Mouse (Mus musculus) embryonic facial prominence, embryonic 14.5 days (tissue): ENCODE measurements around the gene Gpr3. TPM values are rescaled to one million over a fixed set of nuclear protein-coding genes. Genes with fewer than 3 reads are reported as not detected.

Experiments
- ATAC-seq: fragments of 200-750 bp; cut with Nextera tagmentation; 2 replicates; pipeline ENCODE4 v1.8.0; 2017; ENCODE audit warnings: low read depth, moderate number of reproducible peaks, moderate TSS enrichment
- DNase-seq: peaks from one replicate; pipeline ENCODE4 v3.0.0-alpha.2; 2015; ENCODE audit warnings: low spot score
- H3K27ac ChIP-seq: fragments of 300-500 bp; sonication (generic); replicated peaks from 2 replicates; pipeline ENCODE4 v1.5.1; 2014; ENCODE audit warnings: low read depth, mild to moderate bottlenecking, low read length, moderate library complexity
- H3K27me3 ChIP-seq: fragments of 300-500 bp; sonication (generic); replicated peaks from 2 replicates; pipeline ENCODE4 v1.6.1; 2014; ENCODE audit warnings: low read length; ENCODE audit not compliant: control insufficient read depth, insufficient read depth
- H3K36me3 ChIP-seq: fragments of 300-500 bp; sonication (generic); 2 replicates; pipeline ENCODE4 v1.6.1; 2014; ENCODE audit warnings: low read length, mixed read lengths; ENCODE audit not compliant: control insufficient read depth, insufficient read depth
- H3K4me1 ChIP-seq: fragments of 300-500 bp; sonication (generic); 2 replicates; pipeline ENCODE4 v1.6.1; 2014; ENCODE audit warnings: antibody characterized with exemption, low read length; ENCODE audit not compliant: control insufficient read depth, insufficient read depth
- H3K4me2 ChIP-seq: fragments of 300-500 bp; sonication (generic); 2 replicates; pipeline ENCODE4 v1.6.1; 2014; ENCODE audit warnings: low read depth, mild to moderate bottlenecking, low read length, moderate library complexity, mixed read lengths
- H3K4me3 ChIP-seq: fragments of 300-500 bp; sonication (generic); 2 replicates; pipeline ENCODE4 v1.5.1; 2014; ENCODE audit warnings: low read depth, mild to moderate bottlenecking, low read length
- H3K9ac ChIP-seq: fragments of 300-500 bp; sonication (generic); 2 replicates; pipeline ENCODE4 v1.6.1; 2014; ENCODE audit warnings: low read depth, mild to moderate bottlenecking, low read length, moderate library complexity, mixed read lengths
- H3K9me3 ChIP-seq: fragments of 300-500 bp; sonication (generic); 2 replicates; pipeline ENCODE4 v1.6.1; 2016; ENCODE audit warnings: low read length; ENCODE audit not compliant: control insufficient read depth
- WGBS: fragments of 180-500 bp; shearing (Covaris S2); extraction: QIAGEN DNeasy Blood & Tissue Kit; methylation state at CpG from one replicate; pipeline ENCODE4 v1.1.7; 2014; 5-methylcytosine and 5-hydroxymethylcytosine counted together
- polyA plus RNA-seq: library from polyadenylated mRNA; unstranded; fragments of >200 nt; fragmentation: Nextera tagmentation; extraction: Ambion mirVana; gene quantifications from 2 replicates; pipeline ENCODE4 v1.2.1, GENCODE M21; 2014

Gene Gpr3
- polyA plus RNA-seq, 1 experiment from 2014 or later: 0.19 TPM

DNA sequence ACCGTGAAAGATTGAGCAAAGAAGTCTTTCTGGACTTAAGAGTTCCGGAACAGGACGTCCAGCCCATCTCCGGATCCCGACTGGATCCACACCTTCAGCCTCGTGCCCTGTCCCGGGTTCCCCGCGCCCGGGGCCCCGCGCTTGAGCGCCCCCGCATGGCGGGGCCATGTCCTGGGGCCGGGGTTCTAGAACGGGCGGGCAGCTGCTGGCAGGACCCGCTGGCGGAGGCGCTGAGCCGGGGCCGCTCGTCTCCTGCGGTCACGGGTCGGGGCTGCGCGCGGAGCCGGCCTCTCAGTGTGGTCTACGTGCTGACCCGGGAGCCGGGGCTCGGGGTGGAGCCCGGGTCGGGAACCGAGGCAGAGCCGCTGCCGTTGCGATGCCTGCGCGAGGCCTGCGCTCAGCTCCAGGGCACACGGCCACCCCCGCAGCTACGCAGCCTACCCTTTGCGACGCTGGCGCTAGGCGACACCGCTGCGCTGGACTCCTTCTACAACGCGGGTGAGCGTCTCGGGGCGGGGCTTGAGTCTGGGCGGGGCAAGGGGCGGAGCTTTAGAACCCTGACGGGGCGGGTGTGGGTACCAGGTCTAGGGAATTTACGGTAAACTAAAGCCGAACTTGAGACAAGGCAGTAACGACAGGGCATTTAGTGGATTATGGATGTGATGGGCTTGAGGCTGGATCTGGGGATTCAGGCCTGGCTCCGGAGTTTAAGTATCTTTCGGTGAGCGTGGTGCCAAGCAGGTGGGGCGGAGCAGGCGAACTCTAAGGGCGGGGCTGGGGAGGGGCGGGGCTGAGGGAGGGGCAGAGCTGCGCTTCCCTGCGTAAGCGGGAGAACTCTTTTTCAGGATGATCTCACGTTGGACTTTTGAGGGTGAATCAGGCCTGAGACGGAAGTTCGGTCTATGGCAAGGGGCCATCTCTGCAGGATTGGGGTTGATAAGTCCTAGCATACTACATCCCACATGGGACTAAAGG lies 28.9 kb upstream of the Gpr3 start:
- 1% methylated on average over 51 of the region's 78 CpGs for WGBS
- Histone ChIP-seq H3K27me3 (peaks cover 33% of the 10 kb centered on the region), H3K27ac (peak overlapping the region; percentile 67; the same call in 1 of the 2 replicates), H3K4me3 (peak overlapping the region; percentile 66), H3K9me3 (no peaks in the 10 kb centered on the region), H3K36me3 (no peaks in the 10 kb centered on the region), H3K4me1 (peaks cover 10% of the 10 kb centered on the region), H3K4me2 (peak overlapping the region; percentile 94), H3K9ac (peak overlapping the region; percentile 79)
- DNase-seq (peak; percentile 93), ATAC-seq (peak; percentile 95)

GRCm38 (mm10) chr4:133240490-133240921 lies 28.2 kb upstream of the Gpr3 start, which contains the start of gene Map3k6:
Gene Map3k6, plus strand, starts transcription at chr4:133240818.
- Histone ChIP-seq H3K4me1 (peaks cover 10% of the 10 kb centered on the region), H3K9ac (peak within 1 kb of the TSS; percentile 79), H3K36me3 (no peaks in the 10 kb centered on the region), H3K9me3 (no peaks in the 10 kb centered on the region), H3K27me3 (peaks cover 29% of the 10 kb centered on the region), H3K4me3 (peak within 1 kb of the TSS; percentile 66), H3K4me2 (peak within 1 kb of the TSS; percentile 94), H3K27ac (peak within 1 kb of the TSS; percentile 67; the same call in 1 of the 2 replicates)
- peak; percentile 43 for DNase-seq
- 9% methylated on average over 16 of the region's 16 CpGs for WGBS
- ATAC-seq: peak; percentile 24; the same call in 1 of the 2 replicates

DNA sequence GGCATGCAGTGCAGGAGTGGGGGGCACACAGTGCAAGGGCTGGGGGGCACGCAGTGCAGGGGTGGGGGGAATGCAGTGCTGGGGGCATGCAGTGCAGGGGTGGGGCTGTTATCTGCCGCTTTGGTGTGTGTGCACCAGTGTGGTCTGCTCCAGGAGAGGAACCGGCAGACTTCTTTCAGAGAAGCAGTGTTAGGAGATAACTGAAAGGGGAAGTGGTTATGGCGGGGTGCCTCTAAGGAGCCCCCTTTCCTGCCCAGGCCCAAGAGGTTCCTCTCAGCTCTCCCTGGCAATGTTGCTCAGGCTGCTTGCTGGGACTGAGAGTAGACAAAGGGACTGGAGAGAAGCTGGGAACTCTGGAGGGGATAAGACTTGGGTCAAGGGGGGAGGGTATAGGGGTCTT lies 25.6 kb upstream of the Gpr3 start:
- WGBS: 67% methylated on average over 4 of the region's 4 CpGs
- Histone ChIP-seq H3K27ac (no peak overlapping the region), H3K27me3 (peaks cover 17% of the 10 kb centered on the region), H3K4me3 (no peak overlapping the region), H3K4me2 (no peak overlapping the region), H3K9ac (no peak overlapping the region), H3K36me3 (no peaks in the 10 kb centered on the region), H3K9me3 (no peaks in the 10 kb centered on the region), H3K4me1 (peaks cover 10% of the 10 kb centered on the region)
- ATAC-seq (no peak), DNase-seq (no peak)

DNA sequence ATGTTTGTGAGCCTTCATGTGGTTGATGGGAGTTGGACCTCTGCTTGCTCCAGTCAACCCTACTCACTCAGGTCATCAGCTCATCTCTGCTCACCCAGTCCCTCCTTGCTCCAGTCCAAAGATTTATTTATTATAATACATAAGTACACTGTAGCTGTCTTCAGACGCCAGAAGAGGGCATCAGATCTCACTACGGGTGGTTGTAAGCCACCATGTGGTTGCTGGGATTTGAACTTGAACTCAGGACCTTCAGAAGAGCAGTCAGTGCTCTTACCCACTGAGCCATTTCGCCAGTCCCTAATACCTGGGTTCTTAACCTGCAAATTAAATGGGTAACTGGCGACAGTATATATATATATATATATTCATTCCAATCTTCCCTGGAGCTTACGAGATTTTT lies 23.1 kb upstream of the Gpr3 start:
- Histone ChIP-seq H3K36me3 (no peaks in the 10 kb centered on the region), H3K4me3 (no peak overlapping the region), H3K27ac (no peak overlapping the region), H3K27me3 (peaks cover 5% of the 10 kb centered on the region; the same call in 1 of the 2 replicates), H3K4me2 (no peak overlapping the region), H3K4me1 (peaks cover 2% of the 10 kb centered on the region), H3K9ac (no peak overlapping the region), H3K9me3 (no peaks in the 10 kb centered on the region)
- no peak for DNase-seq
- no peak for ATAC-seq
- 79% methylated on average over 5 of the region's 5 CpGs for WGBS

DNA sequence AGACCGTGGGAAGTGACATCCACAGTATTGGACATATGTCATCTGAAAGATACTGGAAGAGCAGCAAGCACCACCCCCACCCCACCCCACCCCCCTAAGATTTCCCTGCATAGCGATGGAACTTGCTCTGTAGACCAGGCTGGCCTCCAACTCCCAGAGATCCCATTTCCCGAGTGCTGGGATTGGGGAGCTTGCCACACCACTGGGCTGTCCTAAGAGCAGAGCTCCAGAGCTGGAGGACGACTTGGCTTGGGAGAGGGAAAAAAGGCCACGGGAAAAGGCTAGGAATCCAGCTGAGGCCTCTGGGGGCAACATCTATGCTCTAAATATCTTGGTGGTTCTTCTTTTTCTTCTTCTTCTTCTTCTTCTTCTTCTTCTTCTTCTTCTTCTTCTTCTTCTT lies 22.4 kb upstream of the Gpr3 start:
- H3K4me1 ChIP-seq: no peaks in the 10 kb centered on the region
- no peak overlapping the region for H3K27ac ChIP-seq
- no peak for ATAC-seq
- no peak for DNase-seq
- H3K36me3 ChIP-seq: no peaks in the 10 kb centered on the region
- H3K4me3 ChIP-seq: no peak overlapping the region
- no peak overlapping the region for H3K9ac ChIP-seq
- H3K9me3 ChIP-seq: no peaks in the 10 kb centered on the region
- peaks cover 1% of the 10 kb centered on the region; the same call in 1 of the 2 replicates for H3K27me3 ChIP-seq
- H3K4me2 ChIP-seq: no peak overlapping the region
- WGBS: 56% methylated on average over 5 of the region's 5 CpGs

GRCm38 (mm10) chr4:133233285-133233976 lies 21.1 kb upstream of the Gpr3 start:
- no peak overlapping the region for H3K4me3 ChIP-seq
- ATAC-seq (no peak), DNase-seq (no peak)
- no peak overlapping the region for H3K4me2 ChIP-seq
- no peaks in the 10 kb centered on the region for H3K36me3 ChIP-seq
- WGBS: 35% methylated on average over 10 of the region's 10 CpGs
- H3K9me3 ChIP-seq: no peaks in the 10 kb centered on the region
- H3K9ac ChIP-seq: no peak overlapping the region
- H3K27ac ChIP-seq: no peak overlapping the region
- H3K27me3 ChIP-seq: no peaks in the 10 kb centered on the region
- H3K4me1 ChIP-seq: no peaks in the 10 kb centered on the region

- DNase-seq: peak; percentile 61
- Histone ChIP-seq H3K4me1 (no peaks in the 10 kb centered on the region), H3K4me3 (no peak overlapping the region), H3K27ac (0 out of 2 replicates have a peak overlapping the region, but pooled peaks have one; percentile 28), H3K9ac (no peak overlapping the region), H3K4me2 (no peak overlapping the region), H3K36me3 (no peaks in the 10 kb centered on the region), H3K27me3 (no peaks in the 10 kb centered on the region), H3K9me3 (no peaks in the 10 kb centered on the region)
- WGBS: 35% methylated on average over 8 of the region's 8 CpGs
- ATAC-seq: no peak
These were observed 17.2 kb upstream of the Gpr3 start for GRCm38 (mm10) chr4:133229582-133229981.

- 45% methylated on average over 8 of the region's 8 CpGs for WGBS
These were observed 15.3 kb upstream of the Gpr3 start for GRCm38 (mm10) chr4:133227636-133228035.

More at GRCm38 (mm10) chr4:133227636-133228035, 15.3 kb upstream of the Gpr3 start:
- DNase-seq (no peak), ATAC-seq (no peak)
- H3K4me3 ChIP-seq: no peak overlapping the region
- no peak overlapping the region for H3K9ac ChIP-seq
- H3K4me2 ChIP-seq: no peak overlapping the region
- H3K9me3 ChIP-seq: no peaks in the 10 kb centered on the region
- no peaks in the 10 kb centered on the region for H3K27me3 ChIP-seq
- no peak overlapping the region for H3K27ac ChIP-seq
- no peaks in the 10 kb centered on the region for H3K36me3 ChIP-seq
- 0 out of 2 replicates have a peak, but pooled peaks cover 3% of the 10 kb centered on the region for H3K4me1 ChIP-seq
